22 mouse cellular contexts compared by ENCODE assay signal in genomic region chr2:52862760-52863124, GRCm38 (mm10). TPM values are rescaled to one million over a fixed set of nuclear protein-coding genes. Genes with fewer than 3 reads are reported as not detected.
DNase-seq lines count a peak whose midpoint lies in the region; ATAC-seq lines count a peak whose summit lies in the region.
"Had no signal": no experiment of that assay in that cellular context is flagged by ENCODE, and none has a peak within 500 bp of the region (broad histone marks: within the 10 kb centered on the region; RNA-seq: fewer than 3 reads in every experiment).

No protein-coding gene starts in this region.

- H3K9ac ChIP-seq in hindbrain, embryonic 14.5 days, result no peak overlapping the region
- H3K9ac ChIP-seq: embryonic facial prominence, embryonic 12.5 days; forebrain, embryonic 13.5 days; forebrain, embryonic 15.5 days; forebrain, postnatal 0 days had no signal

- H3K4me2 ChIP-seq in hindbrain, embryonic 14.5 days (replicated peaks), result no peak overlapping the region
- H3K4me2 ChIP-seq: embryonic facial prominence, embryonic 12.5 days; forebrain, embryonic 13.5 days; forebrain, embryonic 15.5 days had no signal

- no peaks in the 10 kb centered on the region for H3K36me3 ChIP-seq in hindbrain, embryonic 14.5 days (replicated peaks; ENCODE audit: control insufficient read depth, insufficient read depth)
- H3K36me3 ChIP-seq: G1E had no signal

- H3K4me3 ChIP-seq in hindbrain, embryonic 14.5 days (replicated peaks; ENCODE audit: low read length), result no peak overlapping the region
- H3K4me3 ChIP-seq: embryonic facial prominence, embryonic 10.5 days; embryonic facial prominence, embryonic 12.5 days; erythroblast, embryonic 14.5 days; forebrain, embryonic 13.5 days; forebrain, embryonic 15.5 days had no signal

- no peak overlapping the region for H3K27ac ChIP-seq in hindbrain, embryonic 14.5 days
- H3K27ac ChIP-seq: embryonic facial prominence, embryonic 10.5 days; embryonic facial prominence, embryonic 12.5 days; forebrain, embryonic 13.5 days; forebrain, embryonic 15.5 days had no signal

- no peaks in the 10 kb centered on the region for H3K9me3 ChIP-seq in hindbrain, embryonic 14.5 days (ENCODE audit: control insufficient read depth, low read length)
- H3K9me3 ChIP-seq: forebrain, embryonic 15.5 days; G1E had no signal

- ATAC-seq in hindbrain, embryonic 14.5 days (ENCODE audit: low FRiP score), result no peak
- ATAC-seq: activated CD4-positive, CD25-positive, alpha-beta regulatory T cell, adult 4 months; CD4-positive, CD25-positive, alpha-beta regulatory T cell, adult 4 months; forebrain, embryonic 13.5 days; forebrain, embryonic 15.5 days; forebrain, postnatal 0 days; Patski had no signal

- peaks cover 30% of the 10 kb centered on the region for H3K4me1 ChIP-seq in hindbrain, embryonic 14.5 days (replicated peaks; ENCODE audit: control insufficient read depth, insufficient read depth, low read length)

- peak; percentile 68 for DNase-seq in 3T3-L1 (ENCODE audit: low read depth, low spot score)
- peak; percentile 47 for DNase-seq in Muller cell, postnatal 12 days (ENCODE audit: inconsistent ontology term)
- DNase-seq in adipocyte (ENCODE audit: low spot score), result peak; percentile 29
- peak; percentile 54 for DNase-seq in fibroblast of lung, adult 2 months (ENCODE audit: low read depth)
- DNase-seq in kidney, postnatal 14 days, result no peak
- DNase-seq in hindbrain, embryonic 14.5 days (ENCODE audit: low spot score), result no peak
- DNase-seq in kidney, adult 18-20 months, result no peak
- DNase-seq in adrenal gland, postnatal 25 days, result no peak
- DNase-seq: adrenal gland, adult 2 months; adrenal gland, postnatal 10 days; adrenal gland, postnatal 36 days; B cell, adult 2 months; forebrain, postnatal 0 days had no signal

- 72% methylated on average over 4 of the region's 4 CpGs for WGBS in hindbrain, embryonic 14.5 days

- no peaks in the 10 kb centered on the region for H3K27me3 ChIP-seq in hindbrain, embryonic 14.5 days (ENCODE audit: control insufficient read depth, insufficient read depth, low read length)
- H3K27me3 ChIP-seq: embryonic facial prominence, embryonic 12.5 days; forebrain, embryonic 13.5 days; forebrain, embryonic 15.5 days; Patski had no signal

RNA-seq across cellular contexts. Expression of gene Fmnl2, which starts 5.1 kb away (rescaled TPM):
- 13.4 and 13.7 TPM in 2 replicates for polyA plus RNA-seq in hindbrain, embryonic 14.5 days (2014; fragmentation: Nextera tagmentation; extraction: Ambion mirVana)
- 15.5 and 16.9 TPM in 2 replicates for total RNA-seq in adrenal gland, postnatal 25 days (2021)
- total RNA-seq: G1E had no signal
- polyA plus RNA-seq: erythroblast, embryonic 14.5 days; G1E had no signal

Comparison
In these comparisons a context has a peak if more than half of its experiments do, and no peak if none do; other contexts are left out.
1. DNase-seq: peak in 3T3-L1 (single experiment), Muller cell, postnatal 12 days (single experiment), adipocyte (single experiment) and fibroblast of lung, adult 2 months (single experiment); none in kidney, postnatal 14 days (single experiment), hindbrain, embryonic 14.5 days (single experiment), kidney, adult 18-20 months (single experiment) and adrenal gland, postnatal 25 days (single experiment).